ENCODE assay signal across 32 mouse cellular contexts in genomic region chr6:34306797-34307196, GRCm38 (mm10).
"Had no signal": no experiment of that assay in that cellular context is flagged by ENCODE, and none has a peak within 500 bp of the region (broad histone marks: within the 10 kb centered on the region; RNA-seq: fewer than 3 reads in every experiment).

No protein-coding gene starts in this region.

- H3K4me1 ChIP-seq: hindbrain, embryonic 10.5 days; hindbrain, embryonic 15.5 days; intestine, embryonic 15.5 days had no signal

- H3K27me3 ChIP-seq: heart, embryonic 12.5 days; heart, embryonic 13.5 days; heart, embryonic 15.5 days; hindbrain, embryonic 12.5 days; hindbrain, embryonic 13.5 days; hindbrain, embryonic 15.5 days; intestine, embryonic 15.5 days had no signal

- DNase-seq: heart, adult 18-20 months; heart, adult 2 months; heart, postnatal 10 days; heart, postnatal 14 days; heart, postnatal 36 days; heart, postnatal 4 days; kidney, adult 11 months; kidney, adult 18-20 months; kidney, adult 8-10 months; kidney, postnatal 10 days; kidney, postnatal 14 days; kidney, postnatal 25 days; layer of hippocampus, adult 9-11 months; layer of hippocampus, postnatal 36 days had no signal

- H3K27ac ChIP-seq: heart, adult 2 months; heart, embryonic 10.5 days; heart, embryonic 13.5 days; heart, embryonic 15.5 days; hindbrain, embryonic 10.5 days; hindbrain, embryonic 12.5 days; hindbrain, embryonic 13.5 days; hindbrain, embryonic 14.5 days; hindbrain, embryonic 15.5 days; hindbrain, postnatal 0 days; intestine, embryonic 15.5 days; kidney, postnatal 0 days; layer of hippocampus, adult 2 months had no signal

- H3K4me3 ChIP-seq: heart, adult 2 months; heart, embryonic 10.5 days; heart, embryonic 12.5 days; heart, embryonic 13.5 days; heart, embryonic 15.5 days; hindbrain, embryonic 10.5 days; hindbrain, embryonic 12.5 days; hindbrain, embryonic 13.5 days; hindbrain, embryonic 15.5 days; intestine, embryonic 15.5 days; layer of hippocampus, adult 2 months had no signal

- H3K9me3 ChIP-seq: heart, embryonic 10.5 days; heart, embryonic 12.5 days; heart, embryonic 13.5 days; heart, embryonic 15.5 days; hindbrain, embryonic 10.5 days; hindbrain, embryonic 12.5 days; hindbrain, embryonic 13.5 days; hindbrain, embryonic 15.5 days; intestine, embryonic 15.5 days had no signal

- H3K9ac ChIP-seq: heart, embryonic 12.5 days; heart, embryonic 13.5 days; heart, embryonic 15.5 days; hindbrain, embryonic 12.5 days; hindbrain, embryonic 13.5 days; hindbrain, embryonic 14.5 days; hindbrain, embryonic 15.5 days; intestine, embryonic 15.5 days had no signal

- H3K4me2 ChIP-seq: heart, embryonic 11.5 days; heart, embryonic 12.5 days; heart, embryonic 13.5 days; heart, embryonic 15.5 days; hindbrain, embryonic 12.5 days; hindbrain, embryonic 13.5 days; hindbrain, embryonic 14.5 days; hindbrain, embryonic 15.5 days; intestine, embryonic 15.5 days had no signal

- ATAC-seq: hindbrain, embryonic 16.5 days; hindbrain, postnatal 0 days; inflammation-experienced regulatory T-cells, adult 6 months; intestine, embryonic 15.5 days; intestine, embryonic 16.5 days; intestine, postnatal 0 days had no signal
